Mouse (Mus musculus) heart, embryonic 10.5 days (tissue): ENCODE data around the gene Atp2b4. TPM values are rescaled to one million over a fixed set of nuclear protein-coding genes. Genes with fewer than 3 reads are reported as not detected.

ENCODE experiments used
- DNase-seq: peaks from one replicate; pipeline ENCODE4 v3.0.0-alpha.2; 2017; ENCODE audit warnings: low spot score
- H3K27ac ChIP-seq: fragments of 300-500 bp; sonication (generic); 2 replicates; pipeline ENCODE4 v1.5.1; 2016; ENCODE audit warnings: mild to moderate bottlenecking
- H3K27me3 ChIP-seq: fragments of 300-500 bp; sonication (generic); 2 replicates; pipeline ENCODE4 v1.6.1; 2016; ENCODE audit warnings: mild to moderate bottlenecking; ENCODE audit not compliant: poor library complexity, insufficient read depth, severe bottlenecking
- H3K36me3 ChIP-seq: fragments of 300-500 bp; sonication (generic); 2 replicates; pipeline ENCODE4 v1.6.1; 2016; ENCODE audit warnings: mild to moderate bottlenecking, moderate library complexity
- H3K4me1 ChIP-seq: fragments of 300-500 bp; sonication (generic); 2 replicates; pipeline ENCODE4 v1.6.1; 2016; ENCODE audit warnings: mild to moderate bottlenecking
- H3K4me3 ChIP-seq: fragments of 300-500 bp; sonication (generic); 2 replicates; pipeline ENCODE4 v1.5.1; 2016; ENCODE audit warnings: mild to moderate bottlenecking, moderate library complexity
- H3K9me3 ChIP-seq: fragments of 300-500 bp; sonication (generic); 2 replicates; pipeline ENCODE4 v1.6.1; 2016; ENCODE audit warnings: mild to moderate bottlenecking, moderate library complexity
- WGBS: fragments of 180-500 bp; shearing (Covaris S2); methylation state at CpG from one replicate; pipeline ENCODE4 v1.1.7; 2016; 5-methylcytosine and 5-hydroxymethylcytosine counted together
- polyA plus RNA-seq: library from polyadenylated mRNA; unstranded; fragments of >200 nt; fragmentation: Nextera tagmentation; extraction: Ambion mirVana; gene quantifications from 2 replicates; pipeline ENCODE4 v1.2.1, GENCODE M21; 2016

Gene Atp2b4
- polyA plus RNA-seq, 1 experiment from 2014 or later = 15.2 TPM

GRCm38 (mm10) chr1:133790011-133790410 lies 10.8 kb downstream of the Atp2b4 start:
- peaks cover 22% of the 10 kb centered on the region for H3K4me1 ChIP-seq
- H3K9me3 ChIP-seq = no peaks in the 10 kb centered on the region
- peaks cover 23% of the 10 kb centered on the region for H3K36me3 ChIP-seq
- H3K27me3 ChIP-seq = no peaks in the 10 kb centered on the region
- H3K27ac ChIP-seq = no peak overlapping the region
- 89% methylated on average over 4 of the region's 4 CpGs for WGBS
- no peak for DNase-seq
- H3K4me3 ChIP-seq = no peak overlapping the region

GRCm38 (mm10) chr1:133788864-133789263 lies 12.0 kb downstream of the Atp2b4 start:
- H3K27me3 ChIP-seq = no peaks in the 10 kb centered on the region
- 58% methylated on average over 5 of the region's 5 CpGs for WGBS

DNA sequence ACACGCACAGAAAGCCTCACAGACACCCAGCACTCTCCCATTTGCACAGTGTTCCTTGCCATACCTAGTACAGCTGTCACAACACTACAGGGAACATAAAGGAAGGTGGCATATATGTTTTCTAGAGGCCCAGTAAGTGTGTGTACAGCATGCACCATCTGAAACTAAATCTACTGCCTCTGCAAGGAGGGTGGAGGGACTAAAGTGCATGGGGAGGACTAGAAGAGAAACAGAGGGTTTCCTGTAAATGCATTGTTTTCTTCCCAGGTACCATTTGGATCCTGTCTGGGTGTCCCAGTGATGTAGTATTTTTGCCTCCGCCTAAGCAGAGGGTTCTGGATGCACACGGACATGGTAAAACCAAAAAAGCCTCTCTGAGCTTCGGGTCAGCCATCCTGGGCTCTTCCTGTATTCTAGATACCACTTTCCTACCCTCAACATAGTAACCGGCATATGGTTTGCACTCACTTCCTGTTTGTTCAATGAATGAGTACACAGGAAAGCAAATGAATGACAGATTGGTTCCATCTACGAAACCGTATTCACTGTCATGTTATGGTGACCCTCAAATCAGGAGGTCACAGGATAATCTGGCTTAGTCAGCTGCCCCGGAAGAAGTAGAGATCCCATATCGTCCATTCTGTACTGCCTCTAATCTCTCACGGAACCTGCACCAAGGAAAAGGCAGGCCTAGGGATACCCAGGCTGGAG lies 13.2 kb downstream of the Atp2b4 start:
- WGBS = 71% methylated on average over 10 of the region's 10 CpGs
- Histone ChIP-seq H3K27me3 (no peaks in the 10 kb centered on the region), H3K27ac (no peak overlapping the region; the same call in 1 of the 2 replicates), H3K9me3 (no peaks in the 10 kb centered on the region), H3K36me3 (peaks cover 24% of the 10 kb centered on the region), H3K4me1 (peaks cover 19% of the 10 kb centered on the region), H3K4me3 (no peak overlapping the region)
- DNase-seq = no peak

More at GRCm38 (mm10) chr1:133788864-133789263, 12.0 kb downstream of the Atp2b4 start:
- Histone ChIP-seq H3K36me3 (peaks cover 24% of the 10 kb centered on the region), H3K9me3 (no peaks in the 10 kb centered on the region), H3K4me1 (peaks cover 22% of the 10 kb centered on the region), H3K27ac (no peak overlapping the region), H3K4me3 (no peak overlapping the region)
- no peak for DNase-seq

GRCm38 (mm10) chr1:133784621-133785020 lies 16.2 kb downstream of the Atp2b4 start:
- WGBS = 80% methylated on average over 3 of the region's 3 CpGs
- Histone ChIP-seq H3K27ac (no peak overlapping the region), H3K27me3 (no peaks in the 10 kb centered on the region), H3K4me3 (no peak overlapping the region), H3K36me3 (0 out of 2 replicates have a peak, but pooled peaks cover 6% of the 10 kb centered on the region), H3K4me1 (peaks cover 24% of the 10 kb centered on the region), H3K9me3 (no peaks in the 10 kb centered on the region)
- DNase-seq = no peak

GRCm38 (mm10) chr1:133781531-133781930 lies 19.3 kb downstream of the Atp2b4 start:
- WGBS = 69% methylated on average over 3 of the region's 3 CpGs
- peaks cover 8% of the 10 kb centered on the region; the same call in 1 of the 2 replicates for H3K36me3 ChIP-seq
- H3K4me3 ChIP-seq = no peak overlapping the region
- no peaks in the 10 kb centered on the region for H3K9me3 ChIP-seq
- peaks cover 20% of the 10 kb centered on the region for H3K4me1 ChIP-seq
- no peaks in the 10 kb centered on the region for H3K27me3 ChIP-seq
- no peak for DNase-seq
- no peak overlapping the region for H3K27ac ChIP-seq

- H3K4me3 ChIP-seq = no peak overlapping the region
- 90% methylated on average over 1 of the region's 1 CpGs for WGBS
- no peak overlapping the region for H3K27ac ChIP-seq
- no peaks in the 10 kb centered on the region for H3K27me3 ChIP-seq
- no peaks in the 10 kb centered on the region for H3K9me3 ChIP-seq
- peaks cover 5% of the 10 kb centered on the region; the same call in 1 of the 2 replicates for H3K36me3 ChIP-seq
- no peak for DNase-seq
- H3K4me1 ChIP-seq = peaks cover 20% of the 10 kb centered on the region
Measured at GRCm38 (mm10) chr1:133779043-133779442, 21.8 kb downstream of the Atp2b4 start.

DNA sequence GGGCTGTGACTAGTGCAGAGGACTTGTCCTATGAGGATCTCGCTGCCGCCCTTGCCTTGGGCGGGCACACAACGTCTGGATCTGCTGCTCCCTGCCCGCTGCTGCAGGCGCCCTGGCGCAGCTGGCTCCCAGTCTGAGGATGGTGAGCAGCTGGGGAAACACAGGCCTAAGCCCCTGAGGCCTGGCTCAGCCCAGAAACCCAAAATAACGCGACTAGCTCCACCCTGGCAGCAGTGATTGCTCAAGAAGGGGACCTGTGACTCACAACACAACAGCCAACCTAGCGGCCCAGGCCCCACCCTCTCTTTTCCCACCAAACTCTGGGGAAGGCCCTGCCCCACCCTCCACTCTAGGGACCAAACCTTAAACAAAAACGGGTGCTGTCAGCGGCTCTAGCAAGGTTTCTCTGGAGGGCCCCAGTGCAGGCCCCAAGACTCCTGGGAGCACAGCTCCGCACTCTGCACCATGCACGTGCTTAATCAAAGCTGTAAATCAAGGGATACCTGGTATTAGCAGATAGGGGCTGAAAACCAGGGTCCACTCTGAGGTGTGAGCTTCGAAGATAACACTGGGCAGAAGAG lies 23.1 kb downstream of the Atp2b4 start:
- DNase-seq = no peak
- H3K4me1 ChIP-seq = peaks cover 31% of the 10 kb centered on the region
- WGBS = 66% methylated on average over 15 of the region's 15 CpGs
- no peak overlapping the region for H3K4me3 ChIP-seq
- no peaks in the 10 kb centered on the region for H3K9me3 ChIP-seq
- no peaks in the 10 kb centered on the region for H3K27me3 ChIP-seq
- peaks cover 5% of the 10 kb centered on the region; the same call in 1 of the 2 replicates for H3K36me3 ChIP-seq
- peak overlapping the region; percentile 44; the same call in 1 of the 2 replicates for H3K27ac ChIP-seq

DNA sequence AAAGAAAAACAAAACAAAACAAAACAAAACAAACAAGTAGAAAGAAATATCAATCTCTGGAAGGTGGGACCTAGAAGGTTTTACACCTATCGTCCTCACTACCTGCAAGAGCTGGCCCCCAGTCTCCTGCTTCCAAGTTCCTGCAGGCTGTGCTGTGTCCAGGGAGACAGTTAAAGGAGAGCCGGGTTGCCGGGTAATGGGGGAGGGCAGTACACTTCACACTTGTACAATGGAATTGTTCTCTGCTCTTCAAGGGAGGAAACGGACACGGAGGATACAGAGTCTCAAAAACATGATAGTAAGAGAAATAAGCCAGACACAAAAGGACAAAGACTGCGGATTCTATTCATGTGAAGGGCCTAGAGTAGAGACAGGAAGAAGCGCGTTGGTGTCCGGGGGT lies 28.3 kb downstream of the Atp2b4 start:
- peaks cover 13% of the 10 kb centered on the region for H3K36me3 ChIP-seq
- H3K4me1 ChIP-seq = peaks cover 53% of the 10 kb centered on the region
- H3K4me3 ChIP-seq = no peak overlapping the region
- H3K27ac ChIP-seq = peak overlapping the region; percentile 72
- H3K9me3 ChIP-seq = no peaks in the 10 kb centered on the region
- WGBS = 52% methylated on average over 9 of the region's 9 CpGs
- no peaks in the 10 kb centered on the region for H3K27me3 ChIP-seq
- DNase-seq = no peak

DNA sequence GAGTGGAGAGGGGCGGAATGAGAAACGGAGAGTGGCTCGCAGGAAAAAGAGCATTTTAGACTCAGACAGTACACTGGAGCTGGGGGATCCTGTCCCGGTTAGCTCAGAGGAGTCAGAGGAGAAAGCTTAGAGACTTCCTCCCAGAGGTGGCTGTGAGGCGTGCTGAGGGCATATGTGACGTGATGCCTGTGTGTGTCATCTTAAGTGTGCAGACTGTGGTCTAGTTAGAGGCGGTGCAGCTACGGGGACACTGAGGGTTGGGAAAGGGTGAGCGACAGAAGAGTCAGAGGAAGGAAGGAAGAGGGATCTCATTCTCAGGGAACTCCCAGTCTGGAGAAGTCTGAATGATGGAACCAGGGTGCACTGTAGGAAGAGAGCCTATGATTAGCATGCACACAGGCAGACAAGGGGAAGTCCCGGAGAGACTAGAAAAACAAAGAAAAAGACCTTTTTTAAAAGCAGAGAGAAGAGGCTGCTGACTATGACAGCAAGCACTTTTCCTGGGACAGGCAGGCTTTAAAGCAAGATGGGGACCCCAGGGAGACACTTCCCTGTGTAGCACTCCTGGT lies 28.9 kb downstream of the Atp2b4 start:
- DNase-seq = no peak
- peak overlapping the region; percentile 72 for H3K27ac ChIP-seq
- no peaks in the 10 kb centered on the region for H3K27me3 ChIP-seq
- peaks cover 12% of the 10 kb centered on the region for H3K36me3 ChIP-seq
- no peaks in the 10 kb centered on the region for H3K9me3 ChIP-seq
- 49% methylated on average over 10 of the region's 10 CpGs for WGBS
- no peak overlapping the region for H3K4me3 ChIP-seq
- H3K4me1 ChIP-seq = peaks cover 53% of the 10 kb centered on the region

- no peak for DNase-seq
- peaks cover 10% of the 10 kb centered on the region for H3K36me3 ChIP-seq
- no peak overlapping the region for H3K4me3 ChIP-seq
- WGBS = 70% methylated on average over 5 of the region's 5 CpGs
- no peaks in the 10 kb centered on the region for H3K9me3 ChIP-seq
- peak overlapping the region; percentile 81 for H3K27ac ChIP-seq
- H3K27me3 ChIP-seq = no peaks in the 10 kb centered on the region
- H3K4me1 ChIP-seq = peaks cover 76% of the 10 kb centered on the region
Measured at GRCm38 (mm10) chr1:133767994-133768393, 32.8 kb downstream of the Atp2b4 start.

GRCm38 (mm10) chr1:133766901-133767529 lies 33.8 kb downstream of the Atp2b4 start:
- H3K4me3 ChIP-seq = peak overlapping the region; percentile 8; the same call in 1 of the 2 replicates
- H3K9me3 ChIP-seq = no peaks in the 10 kb centered on the region
- no peaks in the 10 kb centered on the region for H3K27me3 ChIP-seq
- H3K4me1 ChIP-seq = peaks cover 76% of the 10 kb centered on the region
- WGBS = 12% methylated on average over 11 of the region's 11 CpGs
- H3K27ac ChIP-seq = peak overlapping the region; percentile 81
- H3K36me3 ChIP-seq = peaks cover 10% of the 10 kb centered on the region
- DNase-seq = no peak

- Histone ChIP-seq H3K4me1 (peaks cover 78% of the 10 kb centered on the region), H3K36me3 (peaks cover 10% of the 10 kb centered on the region), H3K9me3 (no peaks in the 10 kb centered on the region), H3K27me3 (no peaks in the 10 kb centered on the region), H3K27ac (peak overlapping the region; percentile 81; the same call in 1 of the 2 replicates), H3K4me3 (no peak overlapping the region)
- no peak for DNase-seq
- WGBS = 60% methylated on average over 4 of the region's 4 CpGs
Measured at GRCm38 (mm10) chr1:133765376-133765775, 35.5 kb downstream of the Atp2b4 start.
